9 mouse cellular contexts compared by ENCODE assay signal in the genomic region with DNA sequence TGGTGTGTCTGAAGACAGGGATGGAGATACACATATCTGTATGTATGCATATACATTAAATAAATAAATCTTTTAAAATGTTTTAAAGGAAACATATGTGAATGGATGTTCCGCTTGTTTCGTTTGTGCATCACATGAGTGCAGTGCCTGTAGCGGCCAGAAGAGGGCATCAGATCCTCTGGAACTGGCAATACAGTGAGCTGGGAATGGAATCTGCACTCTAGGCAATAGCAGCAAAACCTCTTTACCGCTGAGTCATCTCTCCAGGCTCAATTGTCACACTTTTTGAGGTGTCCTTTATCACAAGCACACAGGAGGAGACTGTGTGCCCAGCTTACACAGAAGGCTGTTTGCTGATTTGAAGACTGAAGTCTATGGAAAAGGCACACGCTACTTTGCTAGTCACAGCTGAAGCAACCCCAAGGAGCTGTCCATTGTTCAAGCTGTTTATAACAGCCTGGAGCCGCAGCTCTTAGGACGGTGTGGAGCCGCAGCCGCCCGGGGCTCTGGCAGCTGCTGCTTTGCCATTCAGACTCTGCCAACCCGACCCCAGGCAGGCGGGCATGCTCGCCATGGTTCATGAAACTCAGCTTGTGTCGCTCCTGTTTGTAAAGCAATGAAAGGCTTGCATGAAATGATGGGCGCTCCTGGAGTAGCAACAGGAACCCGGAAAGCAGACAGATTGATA. TPM values are rescaled to one million over a fixed set of nuclear protein-coding genes. Genes with fewer than 3 reads are reported as not detected.
DNase-seq lines count a peak whose midpoint lies in the region; ATAC-seq and TF ChIP-seq lines count a peak whose summit lies in the region.
"Had no signal": no experiment of that assay in that cellular context is flagged by ENCODE, and none has a peak within 500 bp of the region (broad histone marks: within the 10 kb centered on the region; RNA-seq: fewer than 3 reads in every experiment).

No protein-coding gene starts in this region.

- no peaks in the 10 kb centered on the region for H3K9me3 ChIP-seq in lung, postnatal 0 days (ENCODE audit: low read length)
- H3K9me3 ChIP-seq in midbrain, postnatal 0 days (ENCODE audit: low read length), result no peaks in the 10 kb centered on the region

- H3K27me3 ChIP-seq in lung, postnatal 0 days (replicated peaks; ENCODE audit: insufficient read depth, low read length), result no peaks in the 10 kb centered on the region
- no peaks in the 10 kb centered on the region for H3K27me3 ChIP-seq in midbrain, postnatal 0 days (ENCODE audit: insufficient read depth, low read length)

- intact Hi-C loops in gastrocnemius, postnatal 36 days (cut with DNase I), result loop anchor here (2.0 kb wide), 1 partner anchor 288 kb away; no protein-coding TSS in a partner anchor

- no peaks in the 10 kb centered on the region for H3K4me1 ChIP-seq in lung, postnatal 0 days (ENCODE audit: insufficient read depth, low read depth, low read length)
- no peaks in the 10 kb centered on the region for H3K4me1 ChIP-seq in midbrain, postnatal 0 days (ENCODE audit: insufficient read depth, low read length)

- H3K36me3 ChIP-seq in lung, postnatal 0 days (ENCODE audit: insufficient read depth, low read length), result no peaks in the 10 kb centered on the region
- no peaks in the 10 kb centered on the region for H3K36me3 ChIP-seq in midbrain, postnatal 0 days (ENCODE audit: insufficient read depth, low read length)

- no peak overlapping the region for H3K9ac ChIP-seq in lung, postnatal 0 days (replicated peaks; ENCODE audit: low read depth)
- H3K9ac ChIP-seq in midbrain, postnatal 0 days (replicated peaks; ENCODE audit: low read length, poor library complexity, severe bottlenecking), result no peak overlapping the region

- TF ChIP-seq POLR2A in brain, embryonic 14.5 days (IDR thresholded peaks at IDR 0.05; ENCODE audit: borderline replicate concordance, extremely low read depth, insufficient read depth, insufficient read length, poor library complexity, severe bottlenecking), result no peak

- TF ChIP-seq CTCF in lung, postnatal 0 days (IDR thresholded peaks at IDR 0.05), result peak; percentile 57
- TF ChIP-seq CTCF in brain, embryonic 14.5 days (IDR thresholded peaks at IDR 0.05; ENCODE audit: borderline replicate concordance, extremely low read depth, insufficient read depth, insufficient read length), result peak; percentile 54; the same call in 1 of the 2 replicates
- peak; percentile 74 for TF ChIP-seq CTCF in midbrain, postnatal 0 days (IDR thresholded peaks at IDR 0.05)

- WGBS in lung, postnatal 0 days, result 81% methylated on average over 16 of the region's 16 CpGs
- WGBS in midbrain, postnatal 0 days, result 58% methylated on average over 16 of the region's 16 CpGs

- ATAC-seq in cerebellum, adult (ENCODE audit: insufficient number of reproducible peaks, low FRiP score, low TSS enrichment), result no peak
- ATAC-seq in lung, postnatal 0 days, result no peak
- ATAC-seq in midbrain, postnatal 0 days (ENCODE audit: low FRiP score), result no peak

- H3K4me3 ChIP-seq in lung, postnatal 0 days (ENCODE audit: low read depth, low read length), result no peak overlapping the region
- H3K4me3 ChIP-seq in midbrain, postnatal 0 days (ENCODE audit: low read depth, low read length), result no peak overlapping the region

- H3K27ac ChIP-seq in lung, postnatal 0 days (ENCODE audit: low read length), result no peak overlapping the region
- H3K27ac ChIP-seq in midbrain, postnatal 0 days (ENCODE audit: low read depth, low read length), result no peak overlapping the region

- DNase-seq in cerebellum, postnatal 14 days, result peak; percentile 59 to 83
- no peak for DNase-seq in lung, postnatal 0 days (ENCODE audit: low spot score)
- DNase-seq in lung, postnatal 10 days, result no peak
- DNase-seq in brain, embryonic 14.5 days (ENCODE audit: low read depth), result peak; percentile 80
- peak; percentile 66 for DNase-seq in midbrain, postnatal 0 days (ENCODE audit: low spot score)
- DNase-seq in gastrocnemius, postnatal 36 days, result no peak
- DNase-seq in kidney, postnatal 14 days, result no peak
- DNase-seq: lung, adult 2 months had no signal

- no peak for TF ChIP-seq EP300 in lung, postnatal 0 days (IDR thresholded peaks at IDR 0.05)

- no peak overlapping the region for H3K4me2 ChIP-seq in lung, postnatal 0 days (replicated peaks; ENCODE audit: low read depth, low read length)
- H3K4me2 ChIP-seq in midbrain, postnatal 0 days (ENCODE audit: low read depth, low read length, poor library complexity, severe bottlenecking), result no peak overlapping the region

RNA-seq across cellular contexts. Expression of a gene that starts 9.2 kb away (rescaled TPM):
- 60.3 and 63.8 TPM in 2 replicates for polyA plus RNA-seq in lung, postnatal 0 days (2015; fragmentation: Nextera tagmentation; extraction: Ambion mirVana)
- polyA plus RNA-seq in brain, embryonic 14.5 days (2012; rRNA removed), result 79.6 and 88.5 TPM in 2 replicates
- 61.3 and 64.8 TPM in 2 replicates for total RNA-seq in midbrain, postnatal 0 days (2014; rRNA removed)
- 102 and 104 TPM in 2 replicates for polyA plus RNA-seq in midbrain, postnatal 0 days (2015; fragmentation: Nextera tagmentation; extraction: Ambion mirVana)
- total RNA-seq in gastrocnemius, postnatal 36 days (2021), result 10 to 100 TPM; 24.6 to 26.5 TPM

RNA-seq across cellular contexts. Expression of a gene that starts 24.3 kb away (rescaled TPM):
- 18.5 and 19.2 TPM in 2 replicates for polyA plus RNA-seq in lung, postnatal 0 days (2015; fragmentation: Nextera tagmentation; extraction: Ambion mirVana)
- polyA plus RNA-seq in brain, embryonic 14.5 days (2012; rRNA removed), result 15.5 and 16.6 TPM in 2 replicates
- total RNA-seq in midbrain, postnatal 0 days (2014; rRNA removed), result 15.8 and 25.8 TPM in 2 replicates
- polyA plus RNA-seq in midbrain, postnatal 0 days (2015; fragmentation: Nextera tagmentation; extraction: Ambion mirVana), result 17.1 and 20.5 TPM in 2 replicates
- total RNA-seq in gastrocnemius, postnatal 36 days (2021), result 10 to 100 TPM; 17.6 to 20.6 TPM

Comparison
In these comparisons a context has a peak if more than half of its experiments do, and no peak if none do; other contexts are left out.
1. DNase-seq: peak in cerebellum, postnatal 14 days (2 of 2), brain, embryonic 14.5 days (single experiment) and midbrain, postnatal 0 days (single experiment); none in lung, postnatal 0 days (single experiment), lung, postnatal 10 days (single experiment), gastrocnemius, postnatal 36 days (0 of 2) and kidney, postnatal 14 days (single experiment).
2. Peak in every context shown above with its lines, with median percentiles within 50 percentile points of each other: CTCF ChIP-seq.